Mouse (Mus musculus) forebrain, embryonic 13.5 days (tissue): ENCODE measurements around the gene Trub2. TPM values are rescaled to one million over a fixed set of nuclear protein-coding genes. Genes with fewer than 3 reads are reported as not detected.
A peak's percentile ranks its signal among the peaks of the same experiment; 100 is the strongest.

Source experiments
- ATAC-seq: fragments of 200-750 bp; cut with Nextera tagmentation; 2 replicates; pipeline ENCODE4 v1.8.0; 2017
- H3K27ac ChIP-seq: fragments of 300-500 bp; sonication (generic); 2 replicates; pipeline ENCODE4 v1.5.1; 2015; ENCODE audit warnings: inconsistent platforms, mild to moderate bottlenecking, moderate library complexity
- H3K27me3 ChIP-seq: fragments of 300-500 bp; sonication (generic); 2 replicates; pipeline ENCODE4 v1.6.1; 2015; ENCODE audit warnings: mild to moderate bottlenecking, inconsistent platforms
- H3K36me3 ChIP-seq: fragments of 300-500 bp; sonication (generic); 2 replicates; pipeline ENCODE4 v1.6.1; 2015; ENCODE audit warnings: mild to moderate bottlenecking, inconsistent platforms; ENCODE audit not compliant: poor library complexity, severe bottlenecking
- H3K4me1 ChIP-seq: fragments of 300-500 bp; sonication (generic); 2 replicates; pipeline ENCODE4 v1.6.1; 2015; ENCODE audit warnings: inconsistent platforms
- H3K4me2 ChIP-seq: fragments of 300-500 bp; sonication (generic); 2 replicates; pipeline ENCODE4 v1.6.1; 2015; ENCODE audit warnings: inconsistent platforms, mild to moderate bottlenecking, moderate library complexity
- H3K4me3 ChIP-seq: fragments of 300-500 bp; sonication (generic); 2 replicates; pipeline ENCODE4 v1.5.1; 2015; ENCODE audit warnings: mild to moderate bottlenecking, inconsistent platforms
- H3K9ac ChIP-seq: fragments of 300-500 bp; sonication (generic); 2 replicates; pipeline ENCODE4 v1.6.1; 2015; ENCODE audit warnings: mild to moderate bottlenecking, inconsistent platforms
- H3K9me3 ChIP-seq: fragments of 300-500 bp; sonication (generic); replicated peaks from 2 replicates; pipeline ENCODE4 v1.6.1; 2016; ENCODE audit warnings: inconsistent platforms
- WGBS: fragments of 180-500 bp; shearing (Covaris S2); methylation state at CpG from one replicate; pipeline ENCODE4 v1.1.7; 2015; 5-methylcytosine and 5-hydroxymethylcytosine counted together
- polyA plus RNA-seq: library from polyadenylated mRNA; unstranded; fragments of >200 nt; fragmentation: Nextera tagmentation; extraction: Ambion mirVana; gene quantifications from 2 replicates; pipeline ENCODE4 v1.2.1, GENCODE M21; 2015

Trub2 gene
- polyA plus RNA-seq, 1 experiment from 2014 or later, result 43.4 TPM

DNA sequence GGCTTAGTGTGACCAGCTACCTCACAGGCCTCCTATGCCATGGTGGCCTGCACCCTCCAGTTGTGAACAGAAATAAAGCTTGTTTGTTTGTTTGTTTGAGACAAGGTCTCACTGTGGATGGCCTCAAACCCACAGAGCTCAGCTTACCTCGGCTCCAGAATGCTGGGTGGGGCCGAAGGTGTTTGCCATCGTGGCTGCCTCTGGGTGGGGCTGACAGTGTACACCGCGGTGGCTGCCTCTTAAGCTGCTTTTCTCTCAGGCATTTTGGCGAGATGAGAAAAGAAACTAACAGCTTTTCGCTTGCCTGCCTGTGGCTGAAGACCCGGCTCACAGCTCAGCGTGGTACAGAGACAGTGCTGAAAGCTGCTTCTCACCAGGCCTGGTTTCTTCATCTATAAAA is 19.4 kb downstream of the Trub2 start:
- no peak for ATAC-seq
- H3K9ac ChIP-seq, result no peak overlapping the region
- H3K4me3 ChIP-seq, result no peak overlapping the region
- H3K4me1 ChIP-seq, result no peaks in the 10 kb centered on the region
- H3K27ac ChIP-seq, result no peak overlapping the region
- no peak overlapping the region for H3K4me2 ChIP-seq
- H3K27me3 ChIP-seq, result no peaks in the 10 kb centered on the region
- H3K36me3 ChIP-seq, result peaks cover 6% of the 10 kb centered on the region
- H3K9me3 ChIP-seq, result no peaks in the 10 kb centered on the region
- WGBS, result 68% methylated on average over 9 of the region's 9 CpGs

DNA sequence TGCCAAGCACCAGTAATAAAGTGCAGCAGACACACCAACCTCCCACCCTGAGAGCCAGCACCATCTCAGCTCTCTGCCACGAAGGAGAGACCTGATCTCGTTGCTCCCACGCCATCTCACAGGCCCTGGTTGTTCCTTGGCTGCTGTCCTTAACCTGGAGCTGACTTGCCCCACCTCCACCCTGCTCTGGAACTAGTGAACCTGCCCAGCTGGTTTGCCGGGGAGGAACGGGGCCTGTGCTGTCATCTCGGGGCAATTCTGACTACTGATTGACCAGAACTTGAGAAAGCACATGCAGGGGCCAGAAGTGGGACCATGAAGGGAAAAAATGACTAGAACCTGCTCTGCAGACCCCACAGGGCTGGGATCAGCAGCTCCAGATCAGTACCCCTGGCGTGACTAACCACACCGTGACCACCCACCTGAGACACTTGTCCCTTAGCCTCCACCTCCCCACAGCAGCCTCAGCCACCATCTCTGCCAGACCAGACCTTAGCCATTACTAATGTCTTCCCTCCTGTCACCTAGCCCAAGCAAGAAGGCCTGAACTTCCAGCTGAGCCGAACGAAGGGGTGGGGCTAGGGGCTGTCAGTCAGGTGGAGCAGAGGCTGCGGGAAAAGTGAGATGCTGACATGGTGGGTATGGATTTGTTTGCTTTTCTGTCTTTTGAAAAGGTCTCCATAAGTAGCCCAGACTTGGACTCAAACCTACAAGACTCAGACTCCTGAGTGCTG is 20.2 kb downstream of the Trub2 start:
- WGBS, result 77% methylated on average over 11 of the region's 11 CpGs
- H3K4me1 ChIP-seq, result no peaks in the 10 kb centered on the region
- no peak overlapping the region for H3K4me3 ChIP-seq
- no peaks in the 10 kb centered on the region for H3K27me3 ChIP-seq
- no peaks in the 10 kb centered on the region for H3K9me3 ChIP-seq
- no peak overlapping the region for H3K9ac ChIP-seq
- H3K4me2 ChIP-seq, result no peak overlapping the region
- no peak for ATAC-seq
- peaks cover 3% of the 10 kb centered on the region; the same call in 1 of the 2 replicates for H3K36me3 ChIP-seq
- no peak overlapping the region for H3K27ac ChIP-seq

- 0% methylated on average over 1 of the region's 1 CpGs for WGBS
- Histone ChIP-seq H3K4me1 (no peaks in the 10 kb centered on the region), H3K9me3 (no peaks in the 10 kb centered on the region), H3K27ac (no peak overlapping the region), H3K4me2 (no peak overlapping the region), H3K4me3 (no peak overlapping the region), H3K36me3 (no peaks in the 10 kb centered on the region), H3K9ac (no peak overlapping the region), H3K27me3 (no peaks in the 10 kb centered on the region)
- peak; percentile 59 for ATAC-seq
Measured at GRCm38 (mm10) chr2:29764831-29765230, 23.5 kb downstream of the Trub2 start.

GRCm38 (mm10) chr2:29755693-29756092 is 32.6 kb downstream of the Trub2 start:
- no peak for ATAC-seq
- H3K27me3 ChIP-seq, result peaks cover 36% of the 10 kb centered on the region
- H3K27ac ChIP-seq, result no peak overlapping the region
- H3K4me3 ChIP-seq, result no peak overlapping the region
- H3K9me3 ChIP-seq, result no peaks in the 10 kb centered on the region
- H3K4me1 ChIP-seq, result peaks cover 10% of the 10 kb centered on the region
- no peak overlapping the region for H3K9ac ChIP-seq
- no peaks in the 10 kb centered on the region for H3K36me3 ChIP-seq
- no peak overlapping the region for H3K4me2 ChIP-seq

DNA sequence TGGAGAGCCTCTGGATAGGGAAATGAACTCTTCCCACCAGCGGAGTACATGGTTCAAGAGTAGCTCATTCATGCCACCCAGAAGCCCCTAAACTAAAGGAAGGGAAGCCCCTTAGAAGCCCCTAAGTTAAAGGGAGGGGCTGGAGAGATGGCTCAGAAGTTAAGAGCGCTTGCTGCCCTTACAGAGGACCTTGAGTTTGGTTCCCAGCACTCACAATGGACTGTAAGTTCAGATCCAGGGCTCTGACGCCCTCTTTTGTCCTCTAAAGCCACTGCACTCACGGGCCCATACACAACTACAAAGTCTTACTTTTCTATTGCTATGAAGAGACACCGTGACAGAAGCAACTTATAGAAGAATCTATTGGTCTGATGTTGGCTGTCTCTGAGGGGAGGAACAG is 35.9 kb downstream of the Trub2 start:
- no peak for ATAC-seq
- Histone ChIP-seq H3K27ac (no peak overlapping the region), H3K9me3 (no peaks in the 10 kb centered on the region), H3K36me3 (no peaks in the 10 kb centered on the region), H3K9ac (no peak overlapping the region), H3K4me2 (no peak overlapping the region), H3K4me3 (no peak overlapping the region), H3K4me1 (peaks cover 12% of the 10 kb centered on the region), H3K27me3 (peaks cover 66% of the 10 kb centered on the region)
- WGBS, result 78% methylated on average over 5 of the region's 5 CpGs

- H3K27ac ChIP-seq, result no peak within 1 kb of the TSS
- no peak within 1 kb of the TSS; the same call in 1 of the 2 replicates for H3K9ac ChIP-seq
- H3K4me1 ChIP-seq, result peaks cover 17% of the 10 kb centered on the region
- WGBS, result 7% methylated on average over 28 of the region's 28 CpGs
- no peak within 1 kb of the TSS for H3K4me3 ChIP-seq
- no peaks in the 10 kb centered on the region for H3K36me3 ChIP-seq
- H3K27me3 ChIP-seq, result peaks cover 73% of the 10 kb centered on the region
- H3K9me3 ChIP-seq, result no peaks in the 10 kb centered on the region
- H3K4me2 ChIP-seq, result peak within 1 kb of the TSS; percentile 32
- ATAC-seq, result no peak
Measured at GRCm38 (mm10) chr2:29751497-29751896, 36.8 kb downstream of the Trub2 start, which contains the start of gene Gm13420. TSS of gene Gm13420 (minus strand) at chr2:29751685.

- Histone ChIP-seq H3K36me3 (no peaks in the 10 kb centered on the region), H3K4me1 (peaks cover 17% of the 10 kb centered on the region), H3K9me3 (no peaks in the 10 kb centered on the region), H3K27ac (no peak overlapping the region), H3K9ac (no peak overlapping the region), H3K4me2 (no peak overlapping the region), H3K27me3 (peaks cover 80% of the 10 kb centered on the region), H3K4me3 (no peak overlapping the region)
- WGBS, result 83% methylated on average over 4 of the region's 4 CpGs
- ATAC-seq, result no peak
Measured at GRCm38 (mm10) chr2:29748499-29748898, 39.8 kb downstream of the Trub2 start.

GRCm38 (mm10) chr2:29747852-29748251 is 40.5 kb downstream of the Trub2 start:
- H3K27me3 ChIP-seq, result peaks cover 74% of the 10 kb centered on the region
- H3K4me1 ChIP-seq, result peaks cover 17% of the 10 kb centered on the region
- H3K9me3 ChIP-seq, result no peaks in the 10 kb centered on the region
- H3K4me2 ChIP-seq, result peak overlapping the region; percentile 69
- no peaks in the 10 kb centered on the region for H3K36me3 ChIP-seq
- H3K9ac ChIP-seq, result no peak overlapping the region
- peak overlapping the region; percentile 38; the same call in 1 of the 2 replicates for H3K4me3 ChIP-seq
- WGBS, result 51% methylated on average over 5 of the region's 5 CpGs
- no peak for ATAC-seq
- H3K27ac ChIP-seq, result no peak overlapping the region

DNA sequence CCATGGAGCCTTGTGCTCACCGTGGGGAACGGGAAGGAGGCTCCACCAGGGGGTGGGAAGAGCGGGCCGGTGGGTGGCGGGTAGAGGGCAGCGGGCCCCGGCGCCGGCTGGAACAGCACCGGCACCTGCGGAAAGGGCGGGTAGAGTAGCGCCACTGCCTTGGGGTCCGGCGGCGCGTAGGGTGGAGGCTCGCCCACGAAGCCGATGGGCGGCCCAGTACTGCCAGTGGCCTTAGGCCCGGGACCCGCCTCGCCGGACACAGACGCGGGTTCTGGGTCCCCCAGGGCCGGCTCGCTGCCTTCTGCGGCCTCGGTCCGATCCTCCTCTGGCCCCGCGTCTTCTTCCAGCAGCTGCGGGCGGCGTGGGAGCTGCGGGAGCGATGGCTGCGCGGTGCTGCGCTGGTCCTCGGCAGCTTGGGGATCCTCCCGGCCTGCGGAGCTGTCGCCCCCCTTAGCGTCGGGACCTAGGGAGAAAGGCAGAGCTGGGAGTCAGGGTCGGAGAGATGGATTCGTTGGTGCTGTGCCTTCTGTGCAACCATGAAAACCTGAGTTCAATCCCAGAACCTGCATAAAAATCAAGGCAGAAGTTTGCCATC is 41.0 kb downstream of the Trub2 start:
- Histone ChIP-seq H3K27me3 (peaks cover 68% of the 10 kb centered on the region), H3K4me1 (peaks cover 17% of the 10 kb centered on the region), H3K9ac (peak overlapping the region; percentile 57), H3K27ac (no peak overlapping the region), H3K36me3 (no peaks in the 10 kb centered on the region), H3K4me3 (peak overlapping the region; percentile 38), H3K4me2 (peak overlapping the region; percentile 69), H3K9me3 (no peaks in the 10 kb centered on the region)
- WGBS, result 2% methylated on average over 47 of the region's 50 CpGs
- ATAC-seq, result peak; percentile 24; the same call in 1 of the 2 replicates

DNA sequence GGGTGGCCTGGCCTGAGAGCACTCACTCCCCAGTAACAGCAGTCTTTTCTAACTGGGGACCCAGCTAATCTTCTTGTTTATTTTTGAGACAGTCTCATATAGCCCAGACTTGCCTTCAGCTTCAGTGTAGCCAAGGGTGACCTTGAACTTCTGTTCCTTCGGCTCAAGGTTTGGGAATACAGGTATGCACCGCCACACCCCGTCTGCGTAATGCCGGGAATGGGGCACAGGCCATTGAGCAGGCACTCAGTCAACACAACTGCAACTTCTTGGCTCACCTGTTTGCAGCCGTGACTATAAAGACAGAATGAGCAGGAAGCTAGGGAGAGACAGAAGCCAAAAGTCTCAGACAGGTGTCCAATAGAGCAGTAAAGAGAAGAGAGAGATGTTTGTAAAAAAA is 44.0 kb downstream of the Trub2 start:
- Histone ChIP-seq H3K27me3 (peaks cover 38% of the 10 kb centered on the region), H3K4me1 (peaks cover 7% of the 10 kb centered on the region), H3K4me3 (no peak overlapping the region), H3K9me3 (no peaks in the 10 kb centered on the region), H3K27ac (no peak overlapping the region), H3K4me2 (no peak overlapping the region), H3K36me3 (peaks cover 14% of the 10 kb centered on the region), H3K9ac (no peak overlapping the region)
- 95% methylated on average over 6 of the region's 6 CpGs for WGBS
- no peak for ATAC-seq

DNA sequence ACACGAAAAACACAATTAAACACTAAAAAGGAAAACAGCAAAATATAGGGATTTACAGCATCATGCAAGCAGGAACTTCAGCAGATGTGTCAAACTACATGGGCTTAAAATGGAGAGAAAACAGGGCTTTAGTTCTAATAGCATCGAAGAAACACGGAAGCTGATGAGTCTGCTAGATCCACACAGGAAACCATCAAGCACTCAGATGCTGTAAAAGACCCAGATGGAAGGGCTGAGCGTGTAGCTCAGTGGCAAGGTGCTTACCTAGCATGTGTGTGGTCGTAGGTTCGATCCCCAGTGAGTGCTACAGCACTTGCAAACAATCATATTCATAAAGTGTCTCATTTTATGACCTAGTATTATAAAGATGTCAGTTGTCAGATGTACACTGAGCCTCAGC is 47.1 kb downstream of the Trub2 start:
- H3K36me3 ChIP-seq, result peaks cover 44% of the 10 kb centered on the region
- H3K4me3 ChIP-seq, result no peak overlapping the region
- H3K4me1 ChIP-seq, result no peaks in the 10 kb centered on the region
- H3K27ac ChIP-seq, result no peak overlapping the region
- H3K9me3 ChIP-seq, result no peaks in the 10 kb centered on the region
- H3K27me3 ChIP-seq, result peaks cover 9% of the 10 kb centered on the region
- 91% methylated on average over 6 of the region's 6 CpGs for WGBS
- ATAC-seq, result no peak
- H3K4me2 ChIP-seq, result no peak overlapping the region
- no peak overlapping the region for H3K9ac ChIP-seq

- H3K4me2 ChIP-seq, result no peak overlapping the region
- ATAC-seq, result no peak
- peaks cover 60% of the 10 kb centered on the region for H3K36me3 ChIP-seq
- H3K9me3 ChIP-seq, result no peaks in the 10 kb centered on the region
- no peak overlapping the region for H3K9ac ChIP-seq
- H3K27ac ChIP-seq, result no peak overlapping the region
- H3K4me1 ChIP-seq, result no peaks in the 10 kb centered on the region
- WGBS, result 75% methylated on average over 5 of the region's 5 CpGs
- no peak overlapping the region for H3K4me3 ChIP-seq
- H3K27me3 ChIP-seq, result no peaks in the 10 kb centered on the region
Measured at GRCm38 (mm10) chr2:29739368-29739767, 48.9 kb downstream of the Trub2 start.
